10 mouse cellular contexts compared by ENCODE assay signal in the genomic region with DNA sequence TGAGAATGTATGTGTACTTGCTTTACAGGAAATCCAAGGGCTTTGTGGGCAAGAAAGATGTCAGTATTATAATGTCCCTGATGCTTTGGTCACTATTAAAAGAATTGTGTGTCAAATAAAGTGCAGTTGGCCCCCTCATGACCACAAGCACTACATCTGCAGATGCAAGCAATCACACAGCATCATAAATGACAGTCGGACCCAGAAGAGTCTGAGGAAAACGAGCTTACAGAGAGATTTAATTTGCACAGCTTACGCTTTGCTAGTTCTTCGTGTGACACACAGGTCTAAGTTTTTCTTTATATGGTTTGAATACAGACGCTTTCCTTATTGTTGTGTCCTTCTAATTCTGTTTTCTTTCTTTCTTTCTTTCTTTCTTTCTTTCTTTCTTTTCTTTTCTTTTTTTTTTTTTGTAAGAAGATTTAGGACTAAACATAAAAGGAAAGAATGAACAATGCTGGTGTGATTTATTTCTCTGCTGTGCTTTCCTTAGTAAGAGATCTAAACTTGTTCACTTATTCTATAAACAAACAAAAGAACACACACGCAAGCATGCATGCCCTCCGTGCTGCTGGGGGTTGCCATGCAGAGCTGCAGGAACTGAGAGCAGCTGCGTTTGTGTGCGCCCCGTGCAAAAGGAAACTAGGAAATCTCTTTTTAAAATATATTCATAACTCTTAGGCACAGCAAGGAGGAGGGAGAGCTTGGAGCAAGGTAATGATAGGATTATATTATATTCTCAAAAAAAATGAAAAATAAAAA.
DNase-seq lines count a peak whose midpoint lies in the region; ATAC-seq lines count a peak whose summit lies in the region.
"Had no signal": no experiment of that assay in that cellular context is flagged by ENCODE, and none has a peak within 500 bp of the region (broad histone marks: within the 10 kb centered on the region; RNA-seq: fewer than 3 reads in every experiment).

No protein-coding gene starts in this region.

- no peak overlapping the region for H3K9ac ChIP-seq in kidney, embryonic 15.5 days
- no peak overlapping the region for H3K9ac ChIP-seq in embryonic facial prominence, embryonic 11.5 days (replicated peaks; ENCODE audit: low read length)
- H3K9ac ChIP-seq in hindbrain, embryonic 14.5 days = no peak overlapping the region
- H3K9ac ChIP-seq in midbrain, embryonic 16.5 days (ENCODE audit: low read depth, low read length) = 0 out of 2 replicates have a peak overlapping the region, but pooled peaks have one; percentile 10

- H3K4me2 ChIP-seq in kidney, embryonic 15.5 days = peak overlapping the region; percentile 45
- no peak overlapping the region for H3K4me2 ChIP-seq in embryonic facial prominence, embryonic 11.5 days (ENCODE audit: low read depth, low read length)
- peak overlapping the region; percentile 33 for H3K4me2 ChIP-seq in hindbrain, embryonic 14.5 days (replicated peaks)
- H3K4me2 ChIP-seq in midbrain, embryonic 16.5 days (ENCODE audit: low read length) = peak overlapping the region; percentile 31
- H3K4me2 ChIP-seq: liver, embryonic 11.5 days had no signal

- ATAC-seq in kidney, embryonic 15.5 days (replicated peaks; ENCODE audit: low FRiP score) = peak; percentile 77; the same call in 1 of the 2 replicates
- ATAC-seq in embryonic facial prominence, embryonic 11.5 days (replicated peaks; ENCODE audit: insufficient number of reproducible peaks, low FRiP score, low TSS enrichment, low read depth) = no peak
- ATAC-seq in hindbrain, embryonic 14.5 days (ENCODE audit: low FRiP score) = peak; percentile 56; the same call in 1 of the 2 replicates
- peak; percentile 67; the same call in 1 of the 2 replicates for ATAC-seq in midbrain, embryonic 16.5 days

- no peak for DNase-seq in kidney, adult 8-10 months
- peak; percentile 52 for DNase-seq in embryonic facial prominence, embryonic 11.5 days (ENCODE audit: low spot score)
- DNase-seq in hindbrain, embryonic 14.5 days (ENCODE audit: low spot score) = peak; percentile 58
- DNase-seq in frontal cortex, postnatal 36 days (ENCODE audit: low spot score in 2 of 2) = no peak
- DNase-seq in layer of hippocampus, adult 9-10 months (ENCODE audit: low spot score) = no peak
- DNase-seq in layer of hippocampus, adult 9-11 months = no peak
- DNase-seq: kidney, adult 18-20 months had no signal

- no peaks in the 10 kb centered on the region for H3K36me3 ChIP-seq in kidney, embryonic 15.5 days
- no peaks in the 10 kb centered on the region for H3K36me3 ChIP-seq in embryonic facial prominence, embryonic 11.5 days (replicated peaks; ENCODE audit: control insufficient read depth, insufficient read depth, low read depth, low read length)
- no peaks in the 10 kb centered on the region for H3K36me3 ChIP-seq in hindbrain, embryonic 14.5 days (replicated peaks; ENCODE audit: control insufficient read depth, insufficient read depth)
- H3K36me3 ChIP-seq in midbrain, embryonic 16.5 days (ENCODE audit: control insufficient read depth, insufficient read depth, low read length) = no peaks in the 10 kb centered on the region

- WGBS in kidney, embryonic 15.5 days = 18% methylated on average over 10 of the region's 10 CpGs
- 21% methylated on average over 10 of the region's 10 CpGs for WGBS in embryonic facial prominence, embryonic 11.5 days
- WGBS in hindbrain, embryonic 14.5 days = 16% methylated on average over 10 of the region's 10 CpGs
- WGBS in midbrain, embryonic 16.5 days = 9% methylated on average over 10 of the region's 10 CpGs

- no peaks in the 10 kb centered on the region for H3K27me3 ChIP-seq in kidney, embryonic 15.5 days
- no peaks in the 10 kb centered on the region for H3K27me3 ChIP-seq in embryonic facial prominence, embryonic 11.5 days (ENCODE audit: control insufficient read depth, insufficient read depth, low read length)
- H3K27me3 ChIP-seq in hindbrain, embryonic 14.5 days (ENCODE audit: control insufficient read depth, insufficient read depth, low read length) = no peaks in the 10 kb centered on the region
- H3K27me3 ChIP-seq in midbrain, embryonic 16.5 days (ENCODE audit: control insufficient read depth, insufficient read depth, low read depth, low read length) = no peaks in the 10 kb centered on the region

- no peaks in the 10 kb centered on the region for H3K9me3 ChIP-seq in kidney, embryonic 15.5 days (replicated peaks)
- no peaks in the 10 kb centered on the region for H3K9me3 ChIP-seq in embryonic facial prominence, embryonic 11.5 days (replicated peaks; ENCODE audit: control insufficient read depth, low read length)
- H3K9me3 ChIP-seq in hindbrain, embryonic 14.5 days (ENCODE audit: control insufficient read depth, low read length) = no peaks in the 10 kb centered on the region
- H3K9me3 ChIP-seq in midbrain, embryonic 16.5 days (replicated peaks; ENCODE audit: control insufficient read depth, low read length, poor library complexity, severe bottlenecking) = no peaks in the 10 kb centered on the region

- peaks cover 17% of the 10 kb centered on the region for H3K4me1 ChIP-seq in kidney, embryonic 15.5 days
- H3K4me1 ChIP-seq in embryonic facial prominence, embryonic 11.5 days (ENCODE audit: control insufficient read depth, insufficient read depth, low read length) = peaks cover 2% of the 10 kb centered on the region; the same call in 1 of the 2 replicates
- H3K4me1 ChIP-seq in hindbrain, embryonic 14.5 days (replicated peaks; ENCODE audit: control insufficient read depth, insufficient read depth, low read length) = peaks cover 18% of the 10 kb centered on the region
- peaks cover 10% of the 10 kb centered on the region for H3K4me1 ChIP-seq in midbrain, embryonic 16.5 days (ENCODE audit: control insufficient read depth, insufficient read depth, low read length)

- H3K27ac ChIP-seq in kidney, embryonic 15.5 days = 0 out of 2 replicates have a peak overlapping the region, but pooled peaks have one; percentile 48
- no peak overlapping the region for H3K27ac ChIP-seq in embryonic facial prominence, embryonic 11.5 days (replicated peaks; ENCODE audit: low read depth, low read length)
- 0 out of 2 replicates have a peak overlapping the region, but pooled peaks have one; percentile 26 for H3K27ac ChIP-seq in hindbrain, embryonic 14.5 days
- H3K27ac ChIP-seq in midbrain, embryonic 16.5 days (ENCODE audit: low read length) = no peak overlapping the region

- H3K4me3 ChIP-seq in kidney, embryonic 15.5 days (replicated peaks) = no peak overlapping the region
- no peak overlapping the region for H3K4me3 ChIP-seq in embryonic facial prominence, embryonic 11.5 days (ENCODE audit: low read depth, low read length)
- H3K4me3 ChIP-seq in hindbrain, embryonic 14.5 days (replicated peaks; ENCODE audit: low read length) = no peak overlapping the region
- no peak overlapping the region for H3K4me3 ChIP-seq in midbrain, embryonic 16.5 days (ENCODE audit: low read depth, low read length)

Comparison
In these comparisons a context has a peak if more than half of its experiments do, and no peak if none do; other contexts are left out.
1. H3K27ac ChIP-seq: peak in kidney, embryonic 15.5 days (single experiment) and hindbrain, embryonic 14.5 days (single experiment); none in embryonic facial prominence, embryonic 11.5 days (single experiment) and midbrain, embryonic 16.5 days (single experiment).
2. DNase-seq: peak in embryonic facial prominence, embryonic 11.5 days (single experiment) and hindbrain, embryonic 14.5 days (single experiment); none in kidney, adult 8-10 months (0 of 2), frontal cortex, postnatal 36 days (0 of 2), layer of hippocampus, adult 9-10 months (single experiment) and layer of hippocampus, adult 9-11 months (single experiment).